Mouse (Mus musculus): ENCODE measurements at regions not wholly inside any gene's neighbourhood (a gene's known extent, or its start where the extent isn't known, plus 50 kb on each side); places are given as distances from the start of the nearest gene placed in this dataset.

DNA sequence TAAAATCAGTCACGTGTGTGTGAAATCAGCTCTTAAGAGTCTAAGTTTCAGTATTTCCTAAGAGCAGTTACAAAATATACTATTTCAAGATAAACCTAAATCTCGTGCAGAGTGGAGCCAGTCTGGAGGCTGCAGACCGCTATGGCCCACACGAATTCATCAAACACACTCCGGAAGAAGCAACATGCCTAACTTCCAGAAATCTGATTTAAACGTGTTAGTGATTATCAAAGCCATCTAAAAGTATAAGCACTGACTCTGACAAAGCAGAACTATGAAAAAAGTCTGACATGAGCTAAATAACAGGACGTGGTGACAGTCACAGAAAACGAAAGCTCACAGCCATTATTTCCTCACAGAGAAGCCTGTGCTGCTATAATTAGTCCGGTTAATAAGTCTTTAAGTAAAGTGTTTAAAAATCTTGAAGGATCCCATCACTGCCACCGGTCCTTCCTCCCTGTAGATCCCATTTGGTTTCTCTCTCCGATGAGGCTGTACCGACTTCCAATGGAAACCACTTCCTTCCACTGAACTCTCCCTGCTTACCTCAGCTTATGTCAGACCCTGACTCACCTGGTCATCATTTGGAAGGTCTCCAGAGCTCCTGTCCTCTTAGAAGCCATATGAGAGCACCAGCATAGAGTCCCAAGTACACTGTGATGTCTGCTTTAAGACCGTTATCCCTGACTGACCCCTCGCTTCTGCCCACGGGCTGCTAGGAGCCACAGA lies 189.0 kb upstream of the Mkln1 start:
- Histone ChIP-seq H3K27me3 (replicated peaks) (no peaks in the 10 kb centered on the region), H3K9ac (no peak overlapping the region), H3K36me3 (no peaks in the 10 kb centered on the region), H3K9me3 (no peaks in the 10 kb centered on the region), H3K4me2 (no peak overlapping the region), H3K4me1 (no peaks in the 10 kb centered on the region), H3K4me3 (replicated peaks) (no peak overlapping the region), H3K27ac (no peak overlapping the region)
- no peak for ATAC-seq (ENCODE audit: insufficient read depth, low FRiP score, low read depth)
- WGBS = 75% methylated on average over 15 of the region's 15 CpGs

DNA sequence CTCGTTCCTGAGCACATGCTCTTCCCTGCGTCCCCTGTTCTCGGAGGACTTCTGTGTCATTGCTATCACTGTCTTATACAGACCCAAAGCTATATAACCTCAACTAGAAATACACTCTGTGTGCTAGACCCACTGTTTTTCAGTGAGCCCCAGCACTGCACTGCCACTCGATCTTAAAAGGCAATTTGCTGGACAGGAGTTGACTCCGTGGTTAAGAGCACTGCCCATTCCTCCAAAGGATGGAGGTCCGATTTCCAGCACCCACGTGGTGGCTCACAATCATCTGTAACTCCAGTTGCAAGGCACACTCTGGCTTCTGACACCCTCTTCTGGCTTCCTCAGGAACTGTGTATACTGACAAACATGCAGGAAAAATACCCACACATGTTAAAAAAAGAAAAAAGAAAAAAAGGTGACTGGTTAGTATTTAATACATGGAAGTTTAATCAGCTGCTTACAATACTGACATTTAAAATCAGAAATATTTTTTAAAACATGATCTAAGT lies 188.3 kb upstream of the Mkln1 start:
- Histone ChIP-seq H3K27me3 (replicated peaks) (no peaks in the 10 kb centered on the region; the same call in 1 of the 2 replicates), H3K36me3 (no peaks in the 10 kb centered on the region), H3K9ac (no peak overlapping the region), H3K4me1 (no peaks in the 10 kb centered on the region), H3K27ac (no peak overlapping the region), H3K4me2 (no peak overlapping the region), H3K9me3 (no peaks in the 10 kb centered on the region), H3K4me3 (replicated peaks) (no peak overlapping the region)
- no peak for ATAC-seq (ENCODE audit: insufficient read depth, low FRiP score, low read depth)
- 75% methylated on average over 7 of the region's 7 CpGs for WGBS

DNA sequence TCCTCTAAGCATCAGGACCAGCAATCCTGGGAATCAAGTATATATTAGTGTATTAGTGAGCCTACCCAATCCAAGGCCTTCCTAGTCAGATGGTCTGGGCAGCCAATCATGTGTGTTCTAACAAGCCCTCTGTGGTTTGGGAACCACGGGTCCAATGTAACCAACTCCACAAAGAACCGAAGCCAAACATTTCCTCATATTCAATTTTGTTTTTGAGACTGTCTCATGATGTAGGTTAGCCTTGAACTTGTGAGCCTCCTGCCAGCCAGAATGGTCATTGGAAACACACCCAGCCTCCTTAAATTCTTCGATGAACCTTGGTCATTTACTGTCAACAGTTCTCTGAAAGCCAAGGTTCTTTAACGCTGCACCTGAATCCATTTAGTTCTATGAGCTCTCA lies 187.4 kb upstream of the Mkln1 start:
- H3K9ac ChIP-seq = no peak overlapping the region
- H3K4me2 ChIP-seq = no peak overlapping the region
- H3K27ac ChIP-seq = no peak overlapping the region
- ATAC-seq (ENCODE audit: insufficient read depth, low FRiP score, low read depth) = no peak
- no peaks in the 10 kb centered on the region for H3K4me1 ChIP-seq
- no peaks in the 10 kb centered on the region for H3K9me3 ChIP-seq
- no peaks in the 10 kb centered on the region for H3K36me3 ChIP-seq
- WGBS = 83% methylated on average over 4 of the region's 4 CpGs
- no peak overlapping the region for H3K4me3 ChIP-seq (replicated peaks)
- H3K27me3 ChIP-seq (replicated peaks) = no peaks in the 10 kb centered on the region; the same call in 1 of the 2 replicates

DNA sequence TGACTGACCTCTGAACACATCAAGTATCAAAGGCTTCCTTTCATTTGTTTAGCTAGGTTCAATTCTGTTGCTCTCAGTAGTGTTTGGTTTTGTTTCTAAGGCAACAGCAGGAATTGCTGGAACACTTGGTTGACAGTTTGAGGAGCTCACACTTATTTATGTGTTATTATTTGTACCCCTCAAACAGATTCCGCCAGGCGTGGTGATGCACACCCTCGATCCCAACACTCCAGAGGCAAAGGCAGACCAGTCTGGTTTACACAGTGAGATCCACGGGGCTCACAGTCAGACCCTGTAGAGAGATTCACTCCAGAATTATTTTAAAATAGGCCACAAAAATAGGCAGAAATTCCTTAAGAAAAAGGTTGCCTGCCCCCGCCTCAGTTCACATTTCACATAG lies 186.9 kb upstream of the Mkln1 start:
- ATAC-seq (ENCODE audit: insufficient read depth, low FRiP score, low read depth) = no peak
- H3K9ac ChIP-seq = no peak overlapping the region
- WGBS = 74% methylated on average over 5 of the region's 5 CpGs
- no peaks in the 10 kb centered on the region for H3K36me3 ChIP-seq
- no peak overlapping the region for H3K4me3 ChIP-seq (replicated peaks)
- no peak overlapping the region for H3K4me2 ChIP-seq
- peaks cover 1% of the 10 kb centered on the region; the same call in 1 of the 2 replicates for H3K4me1 ChIP-seq
- no peak overlapping the region for H3K27ac ChIP-seq
- no peaks in the 10 kb centered on the region for H3K9me3 ChIP-seq
- peaks cover under 1% of the 10 kb centered on the region; the same call in 1 of the 2 replicates for H3K27me3 ChIP-seq (replicated peaks)

DNA sequence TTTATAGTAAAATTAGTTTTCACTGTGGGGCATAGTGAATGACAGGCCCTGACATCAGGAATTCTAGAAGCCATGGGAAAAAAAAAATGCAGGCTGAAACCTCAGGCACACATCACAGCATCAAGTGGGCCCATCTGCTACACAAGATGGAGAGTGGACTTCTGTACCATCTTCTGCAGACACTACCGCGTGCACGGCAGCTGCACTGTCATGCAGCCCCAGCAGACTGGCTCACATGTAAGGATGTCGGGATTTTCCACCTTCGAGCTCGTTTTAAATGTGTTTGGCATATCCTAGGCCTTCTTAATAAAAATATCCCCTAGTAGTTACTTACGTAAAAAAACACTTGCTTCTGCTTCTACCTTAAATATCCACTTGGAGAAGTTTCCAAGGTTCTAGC lies 186.5 kb upstream of the Mkln1 start:
- no peak overlapping the region for H3K4me3 ChIP-seq (replicated peaks)
- 88% methylated on average over 7 of the region's 7 CpGs for WGBS
- ATAC-seq (ENCODE audit: insufficient read depth, low FRiP score, low read depth) = no peak
- no peaks in the 10 kb centered on the region for H3K9me3 ChIP-seq
- no peaks in the 10 kb centered on the region for H3K36me3 ChIP-seq
- H3K9ac ChIP-seq = no peak overlapping the region
- H3K4me1 ChIP-seq = peaks cover 6% of the 10 kb centered on the region
- H3K4me2 ChIP-seq = no peak overlapping the region
- H3K27ac ChIP-seq = no peak overlapping the region
- H3K27me3 ChIP-seq (replicated peaks) = peaks cover 5% of the 10 kb centered on the region; the same call in 1 of the 2 replicates

DNA sequence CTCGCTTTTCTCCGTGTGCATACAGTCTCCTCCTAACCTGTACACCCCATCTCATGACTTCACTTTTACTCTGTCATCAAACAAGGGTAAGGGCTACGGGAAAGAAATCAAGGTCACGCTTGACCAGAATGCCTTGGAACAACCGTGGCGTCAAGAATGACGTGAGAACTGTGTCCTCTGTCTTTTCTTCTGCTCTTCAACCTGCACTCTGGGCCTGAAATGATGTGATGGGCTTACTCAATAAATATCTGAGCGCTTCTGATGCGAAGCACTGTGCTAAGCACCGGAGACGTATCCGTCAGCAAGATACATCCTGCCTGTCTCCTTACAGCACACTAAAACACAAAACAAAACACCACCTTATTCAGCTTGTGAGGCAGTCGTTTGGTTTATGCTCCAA lies 185.8 kb upstream of the Mkln1 start:
- Histone ChIP-seq H3K27ac (no peak overlapping the region), H3K36me3 (no peaks in the 10 kb centered on the region), H3K9me3 (no peaks in the 10 kb centered on the region), H3K4me1 (peaks cover 8% of the 10 kb centered on the region), H3K4me3 (replicated peaks) (no peak overlapping the region), H3K9ac (no peak overlapping the region), H3K27me3 (replicated peaks) (peaks cover 9% of the 10 kb centered on the region), H3K4me2 (no peak overlapping the region)
- ATAC-seq (ENCODE audit: insufficient read depth, low FRiP score, low read depth) = no peak
- 82% methylated on average over 13 of the region's 13 CpGs for WGBS

DNA sequence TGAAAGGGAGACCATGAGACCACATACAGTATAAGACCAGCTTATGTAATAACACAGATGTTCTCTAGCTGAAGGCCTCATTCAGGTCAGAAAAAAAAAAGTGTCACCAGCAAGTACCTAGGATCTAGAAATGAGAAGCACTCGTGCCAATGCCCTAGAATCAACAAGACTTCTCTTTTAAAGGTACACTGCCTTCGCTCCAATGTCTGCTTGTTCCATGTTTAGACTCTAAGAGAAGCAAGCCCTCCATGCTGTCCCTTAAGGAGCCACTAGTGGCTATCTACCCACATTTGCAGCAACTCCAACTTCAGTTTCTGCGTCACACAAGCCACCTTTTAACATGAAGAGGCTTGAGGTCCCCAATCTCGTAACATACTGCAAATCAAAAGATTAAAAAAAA lies 185.4 kb upstream of the Mkln1 start:
- Histone ChIP-seq H3K4me3 (replicated peaks) (no peak overlapping the region), H3K9me3 (no peaks in the 10 kb centered on the region), H3K4me2 (no peak overlapping the region), H3K36me3 (no peaks in the 10 kb centered on the region), H3K4me1 (peaks cover 10% of the 10 kb centered on the region), H3K27ac (no peak overlapping the region), H3K9ac (no peak overlapping the region), H3K27me3 (replicated peaks) (peaks cover 14% of the 10 kb centered on the region)
- WGBS = 72% methylated on average over 4 of the region's 4 CpGs
- no peak for ATAC-seq (ENCODE audit: insufficient read depth, low FRiP score, low read depth)

DNA sequence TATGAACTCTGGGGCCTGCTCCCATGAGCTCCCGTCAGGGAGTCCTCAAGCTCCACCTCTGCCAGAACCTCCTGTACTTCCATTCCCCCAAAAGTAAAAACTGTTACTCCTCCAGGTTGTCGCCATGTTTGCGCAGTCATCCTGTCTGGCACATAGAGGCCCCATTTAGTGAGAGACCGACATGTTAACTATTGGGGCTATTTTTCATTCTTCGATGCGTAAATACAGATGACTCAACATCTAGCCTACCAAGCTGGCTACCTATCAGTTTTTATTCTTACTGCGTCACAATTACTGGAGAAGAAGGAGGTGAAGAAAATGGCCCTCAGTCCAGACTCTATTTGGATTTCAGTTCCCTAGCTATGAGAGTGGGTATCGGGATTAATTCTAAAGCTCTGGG lies 182.9 kb upstream of the Mkln1 start:
- no peak for ATAC-seq (ENCODE audit: insufficient read depth, low FRiP score, low read depth)
- Histone ChIP-seq H3K9me3 (no peaks in the 10 kb centered on the region), H3K27me3 (replicated peaks) (peaks cover 39% of the 10 kb centered on the region), H3K27ac (no peak overlapping the region), H3K36me3 (no peaks in the 10 kb centered on the region), H3K4me2 (peak overlapping the region; percentile 100), H3K9ac (no peak overlapping the region), H3K4me3 (replicated peaks) (peak overlapping the region; percentile 75), H3K4me1 (peaks cover 17% of the 10 kb centered on the region)
- WGBS = 75% methylated on average over 8 of the region's 8 CpGs

DNA sequence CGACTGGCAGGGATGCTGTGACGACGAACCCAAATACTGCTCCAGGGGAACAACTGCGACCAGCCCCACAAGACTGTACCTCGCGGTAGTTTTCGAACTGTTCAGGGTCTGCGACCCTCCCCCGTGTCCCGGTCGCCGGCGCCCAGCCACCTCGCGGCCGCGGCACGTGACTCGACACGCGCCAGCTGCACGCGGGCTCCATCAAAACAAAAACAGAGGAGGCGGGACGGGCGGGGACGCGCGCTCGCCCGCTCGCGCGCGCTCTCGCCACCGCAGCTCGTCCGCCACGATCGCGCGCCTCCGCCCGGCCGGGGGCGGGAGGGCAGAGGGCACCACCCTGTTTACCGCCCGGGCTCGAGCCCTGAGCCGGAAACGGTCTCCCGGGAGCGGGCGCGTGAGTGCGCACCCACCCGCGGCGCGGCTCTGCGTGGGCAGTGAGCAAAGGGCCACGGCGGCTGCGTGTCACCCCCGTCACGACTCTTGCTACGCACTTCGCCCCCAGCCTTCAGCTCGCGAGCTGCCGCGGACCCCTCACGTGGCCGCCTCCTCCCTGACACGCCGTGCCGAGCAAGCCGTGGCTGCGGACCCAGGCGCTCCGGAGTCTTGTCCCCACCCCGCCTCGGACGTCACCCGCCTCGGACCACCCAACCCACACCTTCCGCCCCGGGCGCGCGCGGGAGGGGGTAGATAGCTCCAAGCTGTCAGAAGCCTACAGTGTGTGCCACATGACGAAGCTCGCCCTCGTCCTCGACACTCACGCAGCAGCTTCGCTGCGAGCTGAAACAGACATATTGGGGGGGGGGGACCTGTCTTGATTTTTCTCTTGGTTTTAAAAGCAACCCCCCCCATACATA lies 182.1 kb upstream of the Mkln1 start:
- peak; percentile 73 for ATAC-seq (ENCODE audit: insufficient read depth, low FRiP score, low read depth)
- Histone ChIP-seq H3K27me3 (replicated peaks) (peaks cover 45% of the 10 kb centered on the region), H3K9ac (peak overlapping the region; percentile 29), H3K4me2 (peak overlapping the region; percentile 100), H3K27ac (no peak overlapping the region), H3K4me1 (peaks cover 17% of the 10 kb centered on the region), H3K9me3 (no peaks in the 10 kb centered on the region), H3K36me3 (no peaks in the 10 kb centered on the region), H3K4me3 (replicated peaks) (peak overlapping the region; percentile 75)
- WGBS = under 1% methylated on average over 98 of the region's 100 CpGs

DNA sequence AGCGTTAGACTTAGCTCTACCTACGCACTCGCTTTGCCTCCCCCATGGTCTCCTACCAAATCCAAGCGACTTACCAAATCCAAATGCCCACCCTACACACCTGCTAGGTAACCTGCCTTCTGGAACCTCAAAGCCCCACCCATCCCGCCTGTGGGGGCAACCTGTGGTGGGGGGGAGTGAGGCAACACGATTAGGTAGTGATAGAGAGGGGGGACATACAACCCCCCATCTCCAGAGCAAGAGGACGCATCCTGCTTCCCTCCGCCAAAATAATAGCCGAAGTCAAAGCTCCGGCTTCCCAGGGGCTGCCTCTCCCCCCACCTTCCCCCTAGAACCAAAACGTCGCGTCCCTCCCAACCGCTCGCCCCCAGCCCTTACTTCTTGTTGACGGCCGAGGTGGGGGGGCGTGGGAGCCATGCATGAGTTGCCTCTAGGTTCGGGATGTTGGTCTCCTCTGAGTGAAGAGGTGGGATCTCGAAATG lies 181.4 kb upstream of the Mkln1 start:
- H3K4me3 ChIP-seq (replicated peaks) = peak overlapping the region; percentile 75
- no peak overlapping the region for H3K27ac ChIP-seq
- H3K27me3 ChIP-seq (replicated peaks) = peaks cover 48% of the 10 kb centered on the region
- WGBS = 0% methylated on average over 20 of the region's 20 CpGs
- H3K9ac ChIP-seq = no peak overlapping the region
- no peak for ATAC-seq (ENCODE audit: insufficient read depth, low FRiP score, low read depth)
- no peaks in the 10 kb centered on the region for H3K36me3 ChIP-seq
- H3K4me2 ChIP-seq = peak overlapping the region; percentile 100
- no peaks in the 10 kb centered on the region for H3K9me3 ChIP-seq
- peaks cover 17% of the 10 kb centered on the region for H3K4me1 ChIP-seq

DNA sequence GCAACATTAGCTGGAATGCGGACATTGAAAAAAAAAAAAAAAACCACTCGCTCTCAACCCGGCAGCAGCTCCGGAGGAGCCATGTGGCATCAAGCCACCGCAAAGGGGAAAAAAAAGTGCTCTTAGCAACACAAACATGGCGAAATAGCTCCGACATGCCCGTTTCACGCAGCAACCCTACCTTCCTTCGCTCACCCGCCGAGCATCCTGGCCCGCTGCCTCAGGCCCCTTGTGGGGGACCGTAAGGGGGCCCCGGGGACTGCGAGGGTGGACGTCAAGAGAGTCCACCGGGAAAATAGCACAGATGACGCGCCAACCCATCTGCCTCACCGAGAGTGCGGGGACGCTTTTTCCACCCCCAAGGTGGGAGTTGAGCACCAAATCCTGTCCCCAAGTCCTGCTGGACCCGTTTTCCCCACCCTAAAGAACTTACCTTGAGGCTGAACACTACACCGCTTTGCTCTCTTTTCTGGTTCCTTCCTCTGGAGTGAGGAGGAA lies 180.8 kb upstream of the Mkln1 start:
- peaks cover 48% of the 10 kb centered on the region for H3K27me3 ChIP-seq (replicated peaks)
- no peaks in the 10 kb centered on the region for H3K9me3 ChIP-seq
- H3K36me3 ChIP-seq = no peaks in the 10 kb centered on the region
- H3K4me2 ChIP-seq = peak overlapping the region; percentile 100
- peak overlapping the region; percentile 75 for H3K4me3 ChIP-seq (replicated peaks)
- under 1% methylated on average over 25 of the region's 25 CpGs for WGBS
- no peak for ATAC-seq (ENCODE audit: insufficient read depth, low FRiP score, low read depth)
- H3K9ac ChIP-seq = no peak overlapping the region
- peaks cover 17% of the 10 kb centered on the region for H3K4me1 ChIP-seq
- H3K27ac ChIP-seq = no peak overlapping the region
